Mouse (Mus musculus): ENCODE results near the gene Zfp566. TPM values are rescaled to one million over a fixed set of nuclear protein-coding genes. Genes with fewer than 3 reads are reported as not detected.

Gene Zfp566
- total RNA-seq, 2 experiments from 2014 or later: 1.6 to 2.3 TPM

- DNase-seq: no peak
Measured at GRCm38 (mm10) chr7:30053591-30053990, 36.7 kb downstream of the Zfp566 start.

- peak; percentile 87 for DNase-seq
Measured at GRCm38 (mm10) chr7:30050882-30051548, 39.3 kb downstream of the Zfp566 start, which contains the start of gene Zfp14. Gene Zfp14, minus strand, starts transcription at chr7:30051380.

- DNase-seq: no peak
Measured at GRCm38 (mm10) chr7:30048126-30048525, 42.2 kb downstream of the Zfp566 start.

- DNase-seq: no peak
Measured at GRCm38 (mm10) chr7:30044354-30044753, 46.0 kb downstream of the Zfp566 start.

- DNase-seq: no peak
Measured at GRCm38 (mm10) chr7:30034331-30034730, 56.0 kb downstream of the Zfp566 start.

- no peak for DNase-seq
Measured at GRCm38 (mm10) chr7:30031379-30031778, 58.9 kb downstream of the Zfp566 start.

GRCm38 (mm10) chr7:30030677-30031076 is 59.6 kb downstream of the Zfp566 start:
- DNase-seq: no peak

GRCm38 (mm10) chr7:30028572-30028971 is 61.8 kb downstream of the Zfp566 start:
- DNase-seq: no peak

Small RNA genes lying within 50 kb of the gene (microRNA-seq; reads per million reads assigned to microRNA genes)
- 0 reads per million in 2 experiments for gene Gm23368 (ENCODE audit: borderline replicate concordance in 2 of 2)

Other genes starting within 250 kb of the Zfp566 start
- 1 to 10 TPM; 1.6 TPM for gene Zfp940, start 236.9 kb downstream of the Zfp566 start, total RNA-seq (2021)
- gene Zfp420, start 230.5 kb downstream of the Zfp566 start, total RNA-seq (2021): 1 to 10 TPM; 2.9 to 3.2 TPM
- gene Zfp27, start 184.0 kb downstream of the Zfp566 start, total RNA-seq (2021): 1 to 10 TPM; 5.8 to 6.3 TPM
- gene Zfp383, start 182.3 kb downstream of the Zfp566 start, total RNA-seq (2021): 1 to 10 TPM; 4.9 to 7.2 TPM
- gene Zfp74, start 136.4 kb downstream of the Zfp566 start, total RNA-seq (2021): 1 to 10 TPM; 4.5 to 5.9 TPM
- 10 to 100 TPM; 19.1 to 23.4 TPM for gene Zfp568, start 106.6 kb downstream of the Zfp566 start, total RNA-seq (2021)
- 1 to 10 TPM; 1.2 to 2.0 TPM for gene Zfp14, start 39.1 kb downstream of the Zfp566 start, total RNA-seq (2021)
- 1 to 10 TPM; 1.5 to 1.7 TPM for gene Zfp82, start 17.6 kb downstream of the Zfp566 start, total RNA-seq (2021)
- not detected for gene Gm26920, start 117 bp downstream of the Zfp566 start, total RNA-seq (2021)
- 10 to 100 TPM; 24.1 to 24.4 TPM for gene Zfp260, start 4.2 kb upstream of the Zfp566 start, total RNA-seq (2021)
- gene Zfp382, start 31.4 kb upstream of the Zfp566 start, total RNA-seq (2021): 1 to 10 TPM; 1.0 to 1.1 TPM
- 10 to 100 TPM; 21.4 to 28.0 TPM for gene Zfp146, start 79.2 kb upstream of the Zfp566 start, total RNA-seq (2021)
- 1,000 to 10,000 TPM; 1,093 to 1,260 TPM for gene Cox7a1, start 93.6 kb upstream of the Zfp566 start, total RNA-seq (2021)
- gene Capns1, start 108.3 kb upstream of the Zfp566 start, total RNA-seq (2021): 100 to 1,000 TPM; 201 to 255 TPM
- gene Polr2i, start 141.4 kb upstream of the Zfp566 start, total RNA-seq (2021): 10 to 100 TPM; 50.8 to 58.9 TPM
- 10 to 100 TPM; 25.0 to 25.9 TPM for gene Tbcb, start 141.7 kb upstream of the Zfp566 start, total RNA-seq (2021)
- not detected for gene Ovol3, start 145.2 kb upstream of the Zfp566 start, total RNA-seq (2021)
- under 1 TPM in 1 of 2 experiments, not detected in 1; 0.20 TPM for gene Thap8, start 189.6 kb upstream of the Zfp566 start, total RNA-seq (2021)
- 1 to 10 TPM; 1.8 to 3.8 TPM for gene Wdr62, start 189.9 kb upstream of the Zfp566 start, total RNA-seq (2021)
- 10 to 100 TPM in 1 of 2 experiments, 1 to 10 TPM in 1; 4.2 to 10.6 TPM for gene Clip3, start 201.2 kb upstream of the Zfp566 start, total RNA-seq (2021)
- gene Alkbh6, start 218.2 kb upstream of the Zfp566 start, total RNA-seq (2021): 10 to 100 TPM; 18.6 to 18.8 TPM
- 1 to 10 TPM; 1.2 to 1.4 TPM for gene Syne4, start 224.3 kb upstream of the Zfp566 start, total RNA-seq (2021)
- gene E130208F15Rik, start 231.2 kb upstream of the Zfp566 start, total RNA-seq (2021): under 1 TPM; 0.31 to 0.46 TPM
- 1 to 10 TPM; 6.5 to 7.3 TPM for gene Sdhaf1, start 233.4 kb upstream of the Zfp566 start, total RNA-seq (2021)